Comparison of ENCODE assay signal across 13 mouse cellular contexts in genomic region chr12:83495248-83495960, GRCm38 (mm10).
"Had no signal": no experiment of that assay in that cellular context is flagged by ENCODE, and none has a peak within 500 bp of the region (broad histone marks: within the 10 kb centered on the region; RNA-seq: fewer than 3 reads in every experiment).

No protein-coding gene starts in this region.

- DNase-seq: kidney, postnatal 25 days; liver, embryonic 13.5 days; lung, adult 2 months; lung, postnatal 4 days; midbrain, embryonic 14.5 days; spleen, adult 18-20 months; thymus, adult 18-20 months; thymus, postnatal 14 days had no signal

- H3K27ac ChIP-seq: left cerebral cortex, adult 2 months; limb, embryonic 10.5 days; liver, embryonic 13.5 days; midbrain, embryonic 10.5 days; neural tube, embryonic 12.5 days had no signal

- ATAC-seq: lung, postnatal 0 days had no signal

- H3K4me3 ChIP-seq: left cerebral cortex, adult 2 months; limb, embryonic 10.5 days; liver, embryonic 13.5 days; midbrain, embryonic 10.5 days; neural tube, embryonic 12.5 days had no signal

- H3K27me3 ChIP-seq: neural tube, embryonic 12.5 days had no signal

- H3K4me2 ChIP-seq: liver, embryonic 13.5 days; neural tube, embryonic 12.5 days had no signal

- H3K9ac ChIP-seq: liver, embryonic 13.5 days; neural tube, embryonic 12.5 days had no signal

- H3K9me3 ChIP-seq: limb, embryonic 10.5 days had no signal

- H3K4me1 ChIP-seq: midbrain, embryonic 10.5 days; neural tube, embryonic 12.5 days had no signal

- H3K36me3 ChIP-seq: limb, embryonic 10.5 days; liver, embryonic 13.5 days; midbrain, embryonic 10.5 days; neural tube, embryonic 12.5 days had no signal
